Mouse (Mus musculus) hindbrain, postnatal 0 days (tissue): Measurements from ENCODE around the gene Tgfbi. TPM values are rescaled to one million over a fixed set of nuclear protein-coding genes. Genes with fewer than 3 reads are reported as not detected.
A peak's percentile ranks its signal among the peaks of the same experiment; 100 is the strongest.

Experiments
- ATAC-seq: fragments of 200-750 bp; cut with Nextera tagmentation; 2 replicates; pipeline ENCODE4 v1.8.0; 2017; ENCODE audit warnings: mild to moderate bottlenecking, moderate TSS enrichment, moderate library complexity
- DNase-seq: peaks from one replicate; pipeline ENCODE4 v3.0.0-alpha.2; 2015; ENCODE audit warnings: low spot score
- H3K27ac ChIP-seq: fragments of 300-500 bp; sonication (generic); 2 replicates; pipeline ENCODE4 v1.5.1; 2014; ENCODE audit warnings: mild to moderate bottlenecking
- H3K27me3 ChIP-seq: fragments of 300-500 bp; sonication (generic); 2 replicates; pipeline ENCODE4 v1.6.1; 2014; ENCODE audit warnings: low read length, mixed read lengths; ENCODE audit not compliant: insufficient read depth
- H3K36me3 ChIP-seq: fragments of 300-500 bp; sonication (generic); 2 replicates; pipeline ENCODE4 v1.6.1; 2014; ENCODE audit warnings: low read length, mixed read lengths; ENCODE audit not compliant: insufficient read depth
- H3K4me1 ChIP-seq: fragments of 300-500 bp; sonication (generic); 2 replicates; pipeline ENCODE4 v1.6.1; 2014; ENCODE audit warnings: antibody characterized with exemption, low read length, mixed read lengths; ENCODE audit not compliant: insufficient read depth
- H3K4me2 ChIP-seq: fragments of 300-500 bp; sonication (generic); 2 replicates; pipeline ENCODE4 v1.6.1; 2014; ENCODE audit warnings: low read depth, mild to moderate bottlenecking, low read length, moderate library complexity, mixed read lengths
- H3K4me3 ChIP-seq: fragments of 300-500 bp; sonication (generic); 2 replicates; pipeline ENCODE4 v1.5.1; 2014; ENCODE audit warnings: low read length
- H3K9ac ChIP-seq: fragments of 300-500 bp; sonication (generic); replicated peaks from 2 replicates; pipeline ENCODE4 v1.6.1; 2014; ENCODE audit warnings: mild to moderate bottlenecking, low read length, moderate library complexity, mixed read lengths
- H3K9me3 ChIP-seq: fragments of 300-500 bp; sonication (generic); 2 replicates; pipeline ENCODE4 v1.6.1; 2016; ENCODE audit warnings: low read length, mixed read lengths
- CTCF ChIP-seq: IDR thresholded peaks from 2 replicates; pipeline ENCODE4 v1.5.1; 2016; ENCODE audit warnings: antibody characterized with exemption, control low read depth, low read depth
- WGBS: fragments of 180-500 bp; shearing (Covaris S2); extraction: QIAGEN DNeasy Blood & Tissue Kit; methylation state at CpG from one replicate; pipeline ENCODE4 v1.1.7; 2014; 5-methylcytosine and 5-hydroxymethylcytosine counted together
- polyA plus RNA-seq: library from polyadenylated mRNA; unstranded; fragments of >200 nt; fragmentation: Nextera tagmentation; extraction: Ambion mirVana; gene quantifications from 2 replicates; pipeline ENCODE4 v1.2.1, GENCODE M21; 2015
- total RNA-seq: library from RNA; depleted of rRNA; stranded (reverse); fragments of >200 nt; gene quantifications from 2 replicates; pipeline ENCODE4 v1.2.3, GENCODE M21; 2014

Tgfbi gene
- total and polyA plus RNA-seq, 2 experiments from 2014 or later = 4.9 to 6.2 TPM

- no peak overlapping the region for H3K4me2 ChIP-seq
- H3K4me3 ChIP-seq = no peak overlapping the region
- no peaks in the 10 kb centered on the region for H3K27me3 ChIP-seq
- DNase-seq (peak; percentile 28), ATAC-seq (no peak)
- H3K27ac ChIP-seq = no peak overlapping the region
- WGBS = 51% methylated on average over 4 of the region's 4 CpGs
- H3K9ac ChIP-seq = no peak overlapping the region
- peaks cover 9% of the 10 kb centered on the region; the same call in 1 of the 2 replicates for H3K4me1 ChIP-seq
- H3K36me3 ChIP-seq = no peaks in the 10 kb centered on the region
- TF ChIP-seq CTCF = no peak
- no peaks in the 10 kb centered on the region for H3K9me3 ChIP-seq
These were observed 12.0 kb upstream of the Tgfbi start for GRCm38 (mm10) chr13:56597296-56597695.

GRCm38 (mm10) chr13:56597831-56598612 lies 11.3 kb upstream of the Tgfbi start:
- peak; percentile 65 for ATAC-seq

GRCm38 (mm10) chr13:56599511-56599910 lies 9.8 kb upstream of the Tgfbi start:
- H3K9ac ChIP-seq = no peak overlapping the region
- H3K36me3 ChIP-seq = no peaks in the 10 kb centered on the region
- H3K27ac ChIP-seq = no peak overlapping the region
- no peak for DNase-seq
- no peak overlapping the region for H3K4me3 ChIP-seq
- H3K4me2 ChIP-seq = no peak overlapping the region
- no peak for ATAC-seq
- no peaks in the 10 kb centered on the region for H3K9me3 ChIP-seq
- peaks cover 4% of the 10 kb centered on the region; the same call in 1 of the 2 replicates for H3K4me1 ChIP-seq
- TF ChIP-seq CTCF = no peak
- H3K27me3 ChIP-seq = no peaks in the 10 kb centered on the region
- 91% methylated on average over 2 of the region's 2 CpGs for WGBS

More at GRCm38 (mm10) chr13:56597831-56598612, 11.3 kb upstream of the Tgfbi start:
- TF ChIP-seq CTCF = no peak
- DNase-seq = peak; percentile 68
- Histone ChIP-seq H3K4me3 (no peak overlapping the region), H3K27ac (no peak overlapping the region), H3K4me2 (peak overlapping the region; percentile 26), H3K36me3 (no peaks in the 10 kb centered on the region), H3K27me3 (no peaks in the 10 kb centered on the region), H3K9ac (no peak overlapping the region), H3K4me1 (peaks cover 9% of the 10 kb centered on the region; the same call in 1 of the 2 replicates), H3K9me3 (no peaks in the 10 kb centered on the region)
- WGBS = 21% methylated on average over 12 of the region's 12 CpGs

GRCm38 (mm10) chr13:56600216-56600890 lies 9.0 kb upstream of the Tgfbi start:
- no peak for TF ChIP-seq CTCF
- ATAC-seq = no peak
- peak; percentile 52 for DNase-seq
- no peaks in the 10 kb centered on the region for H3K36me3 ChIP-seq
- H3K27ac ChIP-seq = no peak overlapping the region
- no peak overlapping the region for H3K4me3 ChIP-seq
- WGBS = 56% methylated on average over 10 of the region's 10 CpGs
- H3K9ac ChIP-seq = no peak overlapping the region
- no peaks in the 10 kb centered on the region for H3K27me3 ChIP-seq
- no peaks in the 10 kb centered on the region for H3K9me3 ChIP-seq
- H3K4me1 ChIP-seq = peaks cover 4% of the 10 kb centered on the region; the same call in 1 of the 2 replicates
- H3K4me2 ChIP-seq = no peak overlapping the region

- peaks cover 4% of the 10 kb centered on the region; the same call in 1 of the 2 replicates for H3K4me1 ChIP-seq
- no peak overlapping the region for H3K27ac ChIP-seq
- no peak overlapping the region for H3K4me2 ChIP-seq
- WGBS = 41% methylated on average over 11 of the region's 11 CpGs
- no peak overlapping the region for H3K9ac ChIP-seq
- H3K4me3 ChIP-seq = no peak overlapping the region
- no peaks in the 10 kb centered on the region for H3K9me3 ChIP-seq
- ATAC-seq (0 out of 2 replicates have a peak, but pooled peaks have one; percentile 33), DNase-seq (no peak)
- no peaks in the 10 kb centered on the region for H3K36me3 ChIP-seq
- TF ChIP-seq CTCF = no peak
- H3K27me3 ChIP-seq = no peaks in the 10 kb centered on the region
These were observed 8.1 kb upstream of the Tgfbi start for GRCm38 (mm10) chr13:56601199-56601598.

- H3K9me3 ChIP-seq = no peaks in the 10 kb centered on the region
- no peak overlapping the region for H3K9ac ChIP-seq
- no peak for DNase-seq
- 87% methylated on average over 9 of the region's 9 CpGs for WGBS
- no peak overlapping the region for H3K4me3 ChIP-seq
- H3K36me3 ChIP-seq = no peaks in the 10 kb centered on the region
- H3K27me3 ChIP-seq = peaks cover 22% of the 10 kb centered on the region
- no peak for TF ChIP-seq CTCF
- no peak overlapping the region for H3K27ac ChIP-seq
- peaks cover 4% of the 10 kb centered on the region for H3K4me1 ChIP-seq
- H3K4me2 ChIP-seq = no peak overlapping the region
- no peak for ATAC-seq
These were observed 3.8 kb upstream of the Tgfbi start for GRCm38 (mm10) chr13:56605503-56605902.
